28 mouse cellular contexts compared by ENCODE assay signal in the genomic region with DNA sequence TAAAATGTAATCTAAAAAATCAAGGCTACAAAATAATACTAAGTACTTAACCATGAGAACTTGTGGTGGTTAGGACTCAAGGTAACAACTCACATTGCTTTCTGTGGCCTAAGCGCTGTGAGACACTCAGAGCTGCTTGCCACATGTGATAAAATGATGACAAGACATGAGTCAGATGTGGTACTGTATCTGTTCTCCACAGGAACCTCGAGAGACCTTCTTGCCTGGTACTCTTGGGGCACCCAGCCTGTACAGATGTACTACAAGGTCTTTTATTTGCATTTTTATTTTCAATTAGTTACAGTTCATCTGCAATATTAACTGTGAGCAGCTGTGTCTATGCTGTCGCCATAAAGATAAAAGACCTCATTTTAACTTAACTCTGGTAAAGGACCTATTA.
A peak's percentile ranks its signal among the peaks of the same experiment; 100 is the strongest.
DNase-seq lines count a peak whose midpoint lies in the region; ATAC-seq lines count a peak whose summit lies in the region.
"Had no signal": no experiment of that assay in that cellular context is flagged by ENCODE, and none has a peak within 500 bp of the region (broad histone marks: within the 10 kb centered on the region; RNA-seq: fewer than 3 reads in every experiment).

No protein-coding gene starts in this region.

- H3K4me3 ChIP-seq in hindbrain, embryonic 12.5 days = no peak overlapping the region
- H3K4me3 ChIP-seq in hindbrain, embryonic 11.5 days (ENCODE audit: low read depth, low read length) = no peak overlapping the region
- H3K4me3 ChIP-seq in neural tube, embryonic 13.5 days = no peak overlapping the region
- no peak overlapping the region for H3K4me3 ChIP-seq in neural tube, embryonic 15.5 days (replicated peaks)
- H3K4me3 ChIP-seq: embryonic facial prominence, embryonic 10.5 days; embryonic facial prominence, embryonic 13.5 days; erythroblast, embryonic 14.5 days; forebrain, embryonic 12.5 days; forebrain, embryonic 15.5 days; heart, embryonic 12.5 days; heart, embryonic 15.5 days; hindbrain, embryonic 10.5 days had no signal

- no peak overlapping the region for H3K9ac ChIP-seq in hindbrain, embryonic 12.5 days
- no peak overlapping the region for H3K9ac ChIP-seq in hindbrain, embryonic 11.5 days (ENCODE audit: low read depth, low read length)
- H3K9ac ChIP-seq in neural tube, embryonic 13.5 days = no peak overlapping the region
- H3K9ac ChIP-seq in neural tube, embryonic 15.5 days (replicated peaks) = no peak overlapping the region
- H3K9ac ChIP-seq: embryonic facial prominence, embryonic 13.5 days; forebrain, embryonic 12.5 days; forebrain, embryonic 15.5 days; heart, embryonic 12.5 days; heart, embryonic 15.5 days had no signal

- no peak overlapping the region for H3K4me2 ChIP-seq in hindbrain, embryonic 12.5 days (replicated peaks)
- no peak overlapping the region for H3K4me2 ChIP-seq in hindbrain, embryonic 11.5 days (replicated peaks; ENCODE audit: low read depth, low read length)
- no peak overlapping the region for H3K4me2 ChIP-seq in neural tube, embryonic 13.5 days
- no peak overlapping the region for H3K4me2 ChIP-seq in neural tube, embryonic 15.5 days
- H3K4me2 ChIP-seq: embryonic facial prominence, embryonic 13.5 days; forebrain, embryonic 12.5 days; forebrain, embryonic 15.5 days; heart, embryonic 12.5 days; heart, embryonic 15.5 days had no signal

- H3K9me3 ChIP-seq in hindbrain, embryonic 12.5 days (replicated peaks) = no peaks in the 10 kb centered on the region
- no peaks in the 10 kb centered on the region for H3K9me3 ChIP-seq in hindbrain, embryonic 11.5 days (ENCODE audit: control insufficient read depth, low read length)
- no peaks in the 10 kb centered on the region for H3K9me3 ChIP-seq in neural tube, embryonic 13.5 days
- H3K9me3 ChIP-seq in neural tube, embryonic 15.5 days (replicated peaks) = no peaks in the 10 kb centered on the region
- H3K9me3 ChIP-seq: embryonic facial prominence, embryonic 10.5 days; embryonic facial prominence, embryonic 13.5 days; forebrain, embryonic 12.5 days; forebrain, embryonic 15.5 days; heart, embryonic 12.5 days; heart, embryonic 15.5 days; hindbrain, embryonic 10.5 days had no signal

- H3K36me3 ChIP-seq in hindbrain, embryonic 12.5 days = no peaks in the 10 kb centered on the region
- no peaks in the 10 kb centered on the region for H3K36me3 ChIP-seq in hindbrain, embryonic 11.5 days (ENCODE audit: control insufficient read depth, insufficient read depth, low read length)
- no peaks in the 10 kb centered on the region for H3K36me3 ChIP-seq in neural tube, embryonic 13.5 days
- H3K36me3 ChIP-seq in neural tube, embryonic 15.5 days = no peaks in the 10 kb centered on the region
- H3K36me3 ChIP-seq: embryonic facial prominence, embryonic 10.5 days; embryonic facial prominence, embryonic 13.5 days; forebrain, embryonic 12.5 days; forebrain, embryonic 15.5 days; heart, embryonic 12.5 days; heart, embryonic 15.5 days; hindbrain, embryonic 10.5 days had no signal

- 0 out of 2 replicates have a peak, but pooled peaks have one; percentile 60 for ATAC-seq in hindbrain, embryonic 12.5 days (ENCODE audit: low FRiP score)
- no peak for ATAC-seq in hindbrain, embryonic 11.5 days (ENCODE audit: low FRiP score)
- ATAC-seq in neural tube, embryonic 13.5 days (ENCODE audit: low read depth) = peak; percentile 65
- ATAC-seq in neural tube, embryonic 15.5 days (ENCODE audit: low FRiP score) = no peak
- ATAC-seq: CD4-positive, CD25-positive, alpha-beta regulatory T cell, adult 4 months; forebrain, embryonic 15.5 days; hindbrain, embryonic 16.5 days; inflammation-experienced regulatory T-cells, adult 6 months; intestine, embryonic 16.5 days had no signal

- no peaks in the 10 kb centered on the region for H3K4me1 ChIP-seq in hindbrain, embryonic 12.5 days
- H3K4me1 ChIP-seq in hindbrain, embryonic 11.5 days (replicated peaks; ENCODE audit: control insufficient read depth, insufficient read depth, low read length) = no peaks in the 10 kb centered on the region
- no peaks in the 10 kb centered on the region for H3K4me1 ChIP-seq in neural tube, embryonic 13.5 days (replicated peaks)
- H3K4me1 ChIP-seq in neural tube, embryonic 15.5 days = no peaks in the 10 kb centered on the region
- H3K4me1 ChIP-seq: embryonic facial prominence, embryonic 10.5 days; embryonic facial prominence, embryonic 13.5 days; forebrain, embryonic 12.5 days; forebrain, embryonic 15.5 days; heart, embryonic 12.5 days; heart, embryonic 15.5 days; hindbrain, embryonic 10.5 days had no signal

- no peaks in the 10 kb centered on the region for H3K27me3 ChIP-seq in hindbrain, embryonic 12.5 days
- no peaks in the 10 kb centered on the region for H3K27me3 ChIP-seq in hindbrain, embryonic 11.5 days (ENCODE audit: control insufficient read depth, insufficient read depth, low read length)
- H3K27me3 ChIP-seq in neural tube, embryonic 13.5 days = no peaks in the 10 kb centered on the region
- H3K27me3 ChIP-seq in neural tube, embryonic 15.5 days (replicated peaks) = no peaks in the 10 kb centered on the region
- H3K27me3 ChIP-seq: embryonic facial prominence, embryonic 13.5 days; forebrain, embryonic 12.5 days; forebrain, embryonic 15.5 days; heart, embryonic 12.5 days; heart, embryonic 15.5 days had no signal

- no peak overlapping the region for H3K27ac ChIP-seq in hindbrain, embryonic 12.5 days
- no peak overlapping the region for H3K27ac ChIP-seq in hindbrain, embryonic 11.5 days (ENCODE audit: low read depth, low read length)
- no peak overlapping the region for H3K27ac ChIP-seq in neural tube, embryonic 13.5 days (replicated peaks)
- H3K27ac ChIP-seq in neural tube, embryonic 15.5 days (replicated peaks) = no peak overlapping the region
- H3K27ac ChIP-seq: embryonic facial prominence, embryonic 10.5 days; embryonic facial prominence, embryonic 13.5 days; forebrain, embryonic 12.5 days; forebrain, embryonic 15.5 days; heart, embryonic 15.5 days; hindbrain, embryonic 10.5 days had no signal

- DNase-seq in adrenal gland, adult (ENCODE audit: inconsistent age in 2 of 2, low spot score in 1 of 2) = peak; percentile 4 to 24
- DNase-seq in adrenal gland, postnatal 36 days = no peak
- no peak for DNase-seq in hindbrain, embryonic 11.5 days (ENCODE audit: low spot score)
- DNase-seq in right cerebral cortex, adult 18-20 months = no peak
- DNase-seq: cerebellum, adult 11 months; cerebellum, adult 2 months; cerebellum, postnatal 10 days; cerebellum, postnatal 36 days; embryo, embryonic 11 days; gastrocnemius, postnatal 25 days; heart, adult 18-20 months; heart, postnatal 10 days; heart, postnatal 36 days had no signal

- WGBS in hindbrain, embryonic 12.5 days = 62% methylated on average over 3 of the region's 3 CpGs
- WGBS in hindbrain, embryonic 11.5 days = 79% methylated on average over 3 of the region's 3 CpGs
- WGBS in neural tube, embryonic 13.5 days = 47% methylated on average over 3 of the region's 3 CpGs
- 40% methylated on average over 3 of the region's 3 CpGs for WGBS in neural tube, embryonic 15.5 days

Comparison
In these comparisons a context has a peak if more than half of its experiments do, and no peak if none do; other contexts are left out.
1. DNase-seq: peak in adrenal gland, adult (2 of 2); none in adrenal gland, postnatal 36 days (0 of 2), hindbrain, embryonic 11.5 days (single experiment) and right cerebral cortex, adult 18-20 months (single experiment).
2. ATAC-seq: peak in hindbrain, embryonic 12.5 days (single experiment) and neural tube, embryonic 13.5 days (single experiment); none in hindbrain, embryonic 11.5 days (single experiment) and neural tube, embryonic 15.5 days (single experiment).